Mouse (Mus musculus) liver (tissue): ENCODE data around the gene Olfr420.

Experiments
- DNase-seq: peaks from one replicate; pipeline ENCODE4 v3.0.0-alpha.2; 2020; ENCODE audit warnings: mixed read lengths

Gene Olfr420

DNA sequence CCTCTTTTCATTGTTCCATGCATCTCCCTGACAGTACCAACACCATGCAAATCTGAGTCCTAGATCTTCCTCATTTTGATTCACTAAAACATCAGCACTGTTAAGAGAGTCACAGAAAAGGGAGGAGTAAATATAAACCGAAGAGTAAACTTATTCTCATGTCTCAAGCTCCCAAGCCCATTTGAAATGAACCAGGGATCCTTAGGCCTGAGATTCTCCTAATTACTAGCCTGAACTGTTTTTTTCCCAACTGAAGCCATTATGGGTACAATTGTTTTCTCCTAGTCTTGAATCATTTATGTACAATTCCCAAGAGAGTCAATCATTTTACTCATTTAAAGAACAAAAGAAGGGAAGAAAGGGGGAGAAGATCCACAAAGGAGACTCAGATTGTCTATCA is at the start of gene Olfr420:
Gene Olfr420 (plus strand): TSS at position 301 of the 400 bp plus-strand sequence.
- no peak for DNase-seq

GRCm38 (mm10) chr1:174121062-174121461 is 34.4 kb upstream of the Olfr420 start, which contains the start of gene Olfr231:
TSS of gene Olfr231 (minus strand) at chr1:174121162.
- no peak for DNase-seq

GRCm38 (mm10) chr1:174131217-174131616 is 24.2 kb upstream of the Olfr420 start, which contains the start of gene Olfr424:
TSS of gene Olfr424 (plus strand) at chr1:174131517.
- DNase-seq = no peak

DNA sequence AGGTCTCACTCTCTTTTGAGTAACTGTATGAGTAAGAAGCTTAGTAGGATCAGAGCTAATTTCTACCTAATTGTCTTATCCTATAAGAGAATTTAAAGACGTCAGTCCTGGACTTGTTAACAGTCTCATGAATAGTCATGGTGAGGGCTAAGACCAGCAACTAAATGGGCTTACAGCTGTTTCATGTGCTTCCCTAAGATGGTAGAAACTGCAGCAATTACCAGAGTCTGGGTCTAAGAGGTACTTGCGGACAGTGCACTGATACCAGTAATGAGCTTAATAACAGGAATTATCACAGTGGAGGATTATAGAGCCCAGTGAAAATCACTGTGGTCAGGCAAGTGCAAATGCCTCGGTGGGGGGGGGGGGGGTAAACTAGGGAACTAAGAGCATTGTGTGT is 23.4 kb upstream of the Olfr420 start:
- DNase-seq = no peak

DNA sequence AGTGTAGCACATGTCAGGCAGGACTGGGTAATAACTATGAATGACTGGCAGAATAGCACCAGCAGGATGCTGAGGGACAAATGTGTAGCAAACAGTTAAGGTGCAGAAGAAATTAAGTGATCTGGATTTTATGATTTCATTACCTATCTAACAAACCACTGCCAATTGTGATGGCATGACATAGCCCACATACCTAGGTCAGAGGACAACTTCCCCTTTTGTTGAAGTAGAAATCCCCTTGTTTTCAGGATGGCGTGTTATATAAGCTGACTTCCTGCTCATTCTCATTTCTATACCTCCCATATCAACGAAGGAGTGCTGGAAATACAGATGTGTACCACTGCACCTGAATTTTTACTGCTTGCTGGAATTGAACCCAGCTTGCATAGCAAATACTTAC is 14.0 kb upstream of the Olfr420 start:
- DNase-seq = no peak

DNA sequence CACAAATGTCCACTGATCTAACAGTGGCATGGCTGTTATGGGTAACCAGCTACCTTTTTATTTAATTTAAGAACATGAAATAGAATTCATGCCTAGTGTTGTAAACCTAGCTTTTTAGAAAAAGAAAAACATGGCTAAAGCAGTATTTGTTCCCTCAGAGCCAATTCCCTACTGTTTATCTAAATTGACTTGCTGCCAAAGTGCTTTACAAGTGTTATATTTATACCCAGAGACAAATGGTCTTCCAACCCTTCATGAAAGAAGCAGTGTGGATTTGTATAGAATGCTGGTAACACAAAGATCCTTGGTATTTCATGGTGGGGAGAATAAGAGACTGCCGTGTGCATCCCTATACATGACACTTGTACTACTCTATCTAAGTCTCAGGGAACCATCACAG is 8.7 kb upstream of the Olfr420 start:
- DNase-seq = no peak

- DNase-seq = no peak
Observed at GRCm38 (mm10) chr1:174149289-174149688, 6.1 kb upstream of the Olfr420 start.

DNA sequence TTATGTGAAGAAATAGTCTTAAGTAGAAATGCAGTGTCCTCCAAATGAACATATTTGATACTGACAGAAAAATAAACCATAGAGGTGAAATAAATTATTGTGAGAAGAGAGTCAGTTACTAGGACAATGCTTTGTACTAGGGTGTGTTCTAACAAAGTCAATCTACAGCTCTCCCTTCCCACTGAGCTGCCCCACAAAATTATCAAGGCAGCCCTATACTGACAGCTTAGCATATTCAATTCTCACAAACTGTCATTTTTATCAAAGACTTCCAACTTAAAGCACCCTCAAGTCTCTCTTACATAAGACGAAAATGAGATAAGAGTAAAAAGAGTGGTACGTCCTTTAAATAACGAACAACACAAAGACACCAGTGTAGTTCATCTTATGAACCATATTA is 2.2 kb downstream of the Olfr420 start:
- DNase-seq = no peak

DNA sequence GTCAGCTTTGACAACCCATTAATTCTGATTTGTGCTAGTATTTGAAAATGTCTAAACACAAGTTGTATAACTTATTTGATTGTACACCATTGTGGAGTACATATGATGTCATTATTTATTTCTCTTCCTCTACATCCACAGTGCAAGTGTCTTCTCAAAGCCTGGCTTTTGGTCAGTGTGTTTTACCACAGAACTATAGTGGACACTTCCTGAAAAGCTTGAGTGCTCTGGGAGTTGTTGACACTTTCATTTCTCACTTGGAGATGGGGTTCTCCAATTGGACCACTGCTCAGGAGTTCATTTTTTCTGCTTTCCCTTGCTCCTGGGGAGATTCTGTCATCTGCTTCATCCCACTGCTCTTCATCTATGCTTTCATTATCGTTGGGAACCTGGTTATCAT is 3.1 kb downstream of the Olfr420 start:
- DNase-seq = no peak

DNA sequence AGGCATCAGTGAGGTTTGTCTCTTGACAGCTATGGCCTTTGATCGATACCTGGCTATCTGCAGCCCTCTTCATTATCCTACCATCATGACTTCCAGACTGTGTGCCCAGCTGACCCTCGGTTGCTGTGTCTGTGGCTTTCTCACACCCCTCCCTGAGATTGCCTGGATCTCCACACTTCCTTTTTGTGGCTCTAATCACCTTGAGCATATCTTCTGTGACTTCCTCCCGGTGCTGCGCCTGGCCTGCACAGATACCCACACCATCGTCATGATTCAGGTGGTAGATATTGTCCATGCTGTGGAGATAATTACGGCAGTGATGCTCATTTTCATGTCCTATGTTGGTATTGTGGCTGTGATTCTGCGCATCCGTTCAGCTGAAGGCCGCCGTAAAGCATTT is 3.7 kb downstream of the Olfr420 start:
- no peak for DNase-seq

- DNase-seq = no peak
Observed at GRCm38 (mm10) chr1:174169024-174169423, 13.6 kb downstream of the Olfr420 start.

DNA sequence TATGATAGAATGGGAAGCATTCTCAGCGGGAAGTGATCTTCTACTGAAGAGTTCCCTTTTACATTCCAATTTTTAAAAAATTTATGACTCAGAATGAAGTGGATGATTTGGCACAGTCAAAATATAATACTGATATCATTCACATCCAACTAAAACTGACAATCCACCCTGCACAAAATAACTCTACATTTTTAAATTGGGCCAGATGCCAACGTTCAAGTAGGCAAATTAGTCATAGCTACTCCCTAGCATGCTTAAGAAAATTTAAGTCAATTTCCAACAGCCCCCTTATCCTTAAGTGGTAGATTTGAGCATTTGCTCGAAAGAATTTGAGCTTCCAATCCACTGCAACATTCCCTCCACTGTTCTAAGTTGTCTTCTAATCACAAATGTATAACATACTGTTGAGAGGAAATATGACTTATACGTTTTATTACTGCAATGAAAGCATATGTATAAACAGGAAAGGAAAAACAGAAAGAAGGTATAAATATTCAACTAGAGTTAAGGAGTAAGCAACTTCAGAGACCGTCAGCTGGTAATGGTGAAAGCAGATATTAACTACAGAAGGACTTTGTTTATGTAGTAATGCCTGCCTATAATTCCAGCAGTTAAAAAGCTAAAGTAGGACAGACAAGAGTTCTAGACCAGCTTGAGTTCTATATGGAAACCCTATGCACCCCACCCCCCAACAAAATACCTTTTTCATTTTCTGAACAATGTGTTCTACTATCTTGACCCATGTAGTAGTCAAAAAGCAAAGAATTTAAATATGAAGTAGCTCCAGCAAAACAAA is 15.5 kb downstream of the Olfr420 start:
- DNase-seq = no peak

DNA sequence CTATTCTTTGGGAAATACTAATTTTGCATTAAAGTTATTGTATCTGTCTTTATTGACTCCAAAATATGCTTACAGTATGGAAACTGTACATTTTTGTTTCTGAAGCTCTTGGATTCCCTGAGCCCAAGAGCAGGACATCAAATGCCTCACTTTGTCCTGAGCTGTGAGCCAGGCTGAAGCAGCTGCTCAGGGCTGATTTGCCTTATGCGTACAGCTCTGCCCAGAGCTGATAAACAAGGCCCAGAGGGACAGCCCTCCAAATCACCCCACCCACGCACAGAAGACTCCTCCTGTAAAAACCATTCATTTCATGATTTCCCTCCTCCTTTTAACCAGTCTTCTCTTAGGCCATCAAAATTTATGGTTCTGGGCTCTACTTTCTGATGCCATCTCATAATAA is 16.1 kb downstream of the Olfr420 start:
- peak; percentile 92 for DNase-seq

- DNase-seq = peak; percentile 89
Observed at GRCm38 (mm10) chr1:174172605-174173004, 17.2 kb downstream of the Olfr420 start, which contains the start of gene Spta1. TSS of gene Spta1 (plus strand) at chr1:174172776.

DNA sequence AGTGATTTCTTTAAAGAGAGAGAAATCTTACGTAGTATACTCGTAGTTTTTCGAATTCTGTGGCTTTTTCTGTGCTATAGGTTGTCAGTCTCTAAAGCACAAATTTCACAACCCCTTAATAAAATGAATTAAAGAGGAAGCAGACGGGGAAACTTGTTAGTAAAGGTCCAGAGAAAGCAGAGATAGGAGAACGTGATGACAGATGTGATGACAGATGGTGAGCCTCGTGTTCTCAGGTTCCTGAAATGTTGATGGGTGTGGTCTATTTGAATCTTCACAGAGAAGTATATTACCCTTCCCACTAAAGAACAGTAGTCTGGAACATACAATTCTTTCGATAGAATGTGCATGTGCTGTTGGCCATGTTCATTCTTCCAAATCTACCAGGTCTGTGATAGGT is 49.3 kb downstream of the Olfr420 start:
- DNase-seq = no peak
